Mouse (Mus musculus) kidney, adult 18-20 months (tissue): ENCODE data around the gene Tmem260.

Source experiments
- DNase-seq: peaks from one replicate; pipeline ENCODE4 v3.0.0; 2021

Tmem260 gene

GRCm38 (mm10) chr14:48559736-48560135, 113.8 kb downstream of the Tmem260 start:
- no peak for DNase-seq

DNA sequence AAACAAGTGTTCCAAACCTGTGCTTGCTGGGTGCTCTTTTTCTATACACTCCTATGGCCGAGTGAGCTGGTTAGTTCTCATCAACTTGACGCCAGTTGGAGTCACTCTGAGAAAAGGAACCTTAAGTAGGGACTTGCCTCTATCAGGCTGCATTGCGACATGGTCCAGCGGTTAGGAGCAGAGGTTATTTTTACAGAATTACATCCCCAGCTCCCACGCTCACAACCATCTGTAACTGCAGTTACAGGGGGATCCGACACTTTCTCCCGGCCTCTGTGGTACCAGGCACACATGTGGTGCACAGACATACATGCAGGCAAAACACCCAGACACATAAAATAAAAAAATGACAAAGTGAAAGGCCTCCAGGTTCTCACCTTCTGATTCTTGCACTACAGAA, 120.7 kb downstream of the Tmem260 start:
- DNase-seq, result no peak
